Mouse (Mus musculus) heart, embryonic 11.5 days (tissue): ENCODE measurements around the gene Gpc3. TPM values are rescaled to one million over a fixed set of nuclear protein-coding genes. Genes with fewer than 3 reads are reported as not detected.

Experiments
- ATAC-seq: fragments of 200-750 bp; cut with Nextera tagmentation; replicated peaks from 2 replicates; pipeline ENCODE4 v1.8.0; 2017; ENCODE audit warnings: moderate library complexity; ENCODE audit not compliant: insufficient number of reproducible peaks, low FRiP score, low TSS enrichment
- H3K27ac ChIP-seq: fragments of 300-500 bp; sonication (generic); 2 replicates; pipeline ENCODE4 v1.5.1; 2014; ENCODE audit warnings: mild to moderate bottlenecking, low read depth, low read length
- H3K27me3 ChIP-seq: fragments of 300-500 bp; sonication (generic); 2 replicates; pipeline ENCODE4 v1.6.1; 2014; ENCODE audit warnings: mild to moderate bottlenecking, low read length, mixed read lengths; ENCODE audit not compliant: control insufficient read depth, insufficient read depth
- H3K36me3 ChIP-seq: fragments of 300-500 bp; sonication (generic); 2 replicates; pipeline ENCODE4 v1.6.1; 2014; ENCODE audit warnings: mild to moderate bottlenecking, low read length, moderate library complexity, mixed read lengths; ENCODE audit not compliant: control insufficient read depth, insufficient read depth
- H3K4me1 ChIP-seq: fragments of 300-500 bp; sonication (generic); 2 replicates; pipeline ENCODE4 v1.6.1; 2014; ENCODE audit warnings: low read length; ENCODE audit not compliant: control insufficient read depth, insufficient read depth
- H3K4me2 ChIP-seq: fragments of 300-500 bp; sonication (generic); 2 replicates; pipeline ENCODE4 v1.6.1; 2014; ENCODE audit warnings: mild to moderate bottlenecking, moderate library complexity
- H3K4me3 ChIP-seq: fragments of 300-500 bp; sonication (generic); 2 replicates; pipeline ENCODE4 v1.5.1; 2014; ENCODE audit warnings: low read depth, low read length
- H3K9ac ChIP-seq: fragments of 300-500 bp; sonication (generic); 2 replicates; pipeline ENCODE4 v1.6.1; 2014; ENCODE audit warnings: mild to moderate bottlenecking, low read depth, low read length, moderate library complexity
- H3K9me3 ChIP-seq: fragments of 300-500 bp; sonication (generic); replicated peaks from 2 replicates; pipeline ENCODE4 v1.6.1; 2016; ENCODE audit warnings: low read length; ENCODE audit not compliant: control insufficient read depth
- WGBS: fragments of 180-500 bp; shearing (Covaris S2); extraction: QIAGEN DNeasy Blood & Tissue Kit; methylation state at CpG from one replicate; pipeline ENCODE4 v1.1.7; 2014; ENCODE audit not compliant: insufficient replicate concordance; 5-methylcytosine and 5-hydroxymethylcytosine counted together
- polyA plus RNA-seq: library from polyadenylated mRNA; unstranded; fragments of >200 nt; fragmentation: Nextera tagmentation; extraction: Ambion mirVana; gene quantifications from 2 replicates; pipeline ENCODE4 v1.2.1, GENCODE M21; 2014

Gene Gpc3
- polyA plus RNA-seq, 1 experiment from 2014 or later: 600 TPM

DNA sequence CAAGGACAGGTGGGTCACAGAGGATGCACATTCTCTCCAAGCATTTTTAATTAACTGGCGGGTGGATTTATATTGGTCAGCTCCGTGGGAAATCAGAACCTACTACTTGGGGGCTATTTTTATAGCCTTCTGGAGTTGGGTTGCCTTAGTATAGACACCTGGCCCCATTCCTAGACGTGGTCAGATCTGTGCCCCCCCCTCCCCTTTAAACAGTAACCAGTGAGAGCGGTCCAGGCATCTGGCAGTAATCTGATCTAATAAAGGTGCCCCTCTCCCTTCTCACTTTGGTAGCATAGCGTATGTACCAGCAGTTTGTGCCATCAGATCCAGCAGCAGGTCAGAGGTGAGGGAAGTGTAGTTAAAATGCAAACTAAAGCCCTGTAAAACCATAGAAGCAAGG, 76.5 kb downstream of the Gpc3 start:
- no peaks in the 10 kb centered on the region for H3K27me3 ChIP-seq
- H3K4me1 ChIP-seq: no peaks in the 10 kb centered on the region
- no peak overlapping the region for H3K9ac ChIP-seq
- H3K4me3 ChIP-seq: no peak overlapping the region
- no peak overlapping the region for H3K27ac ChIP-seq
- H3K9me3 ChIP-seq: no peaks in the 10 kb centered on the region
- no peak for ATAC-seq
- H3K36me3 ChIP-seq: 0 out of 2 replicates have a peak, but pooled peaks cover 2% of the 10 kb centered on the region
- no peak overlapping the region for H3K4me2 ChIP-seq
- 63% methylated on average over 5 of the region's 5 CpGs for WGBS

- Histone ChIP-seq H3K4me3 (no peak overlapping the region), H3K36me3 (no peaks in the 10 kb centered on the region), H3K27me3 (no peaks in the 10 kb centered on the region), H3K4me2 (no peak overlapping the region), H3K9ac (no peak overlapping the region), H3K4me1 (no peaks in the 10 kb centered on the region), H3K27ac (no peak overlapping the region), H3K9me3 (no peaks in the 10 kb centered on the region)
- 42% methylated on average over 1 of the region's 1 CpGs for WGBS
- ATAC-seq: no peak
These were observed 80.0 kb downstream of the Gpc3 start for GRCm38 (mm10) chrX:52533766-52534165.

DNA sequence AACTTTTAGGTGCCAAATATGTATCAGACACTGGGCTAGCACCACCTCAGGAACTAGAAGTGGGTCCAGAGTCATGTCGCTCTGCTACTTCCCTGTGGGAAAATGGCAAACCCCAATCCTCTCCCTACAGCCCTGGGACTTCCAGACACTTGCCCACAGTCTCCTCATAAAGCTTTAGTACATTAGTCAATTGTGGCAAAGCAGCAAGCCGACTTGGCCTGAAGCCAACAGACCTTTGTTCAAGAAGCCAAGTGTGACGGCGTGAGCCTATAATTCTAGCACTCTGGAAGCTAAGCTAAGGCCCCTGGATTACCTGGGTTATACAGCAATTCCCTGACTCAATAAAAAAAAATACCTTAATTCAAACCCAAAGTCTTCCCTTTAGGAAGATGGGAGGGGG, 80.7 kb downstream of the Gpc3 start:
- ATAC-seq: no peak
- Histone ChIP-seq H3K9me3 (no peaks in the 10 kb centered on the region), H3K27ac (no peak overlapping the region), H3K4me3 (no peak overlapping the region), H3K36me3 (no peaks in the 10 kb centered on the region), H3K9ac (no peak overlapping the region), H3K27me3 (no peaks in the 10 kb centered on the region), H3K4me2 (no peak overlapping the region), H3K4me1 (no peaks in the 10 kb centered on the region)
- 67% methylated on average over 4 of the region's 4 CpGs for WGBS

GRCm38 (mm10) chrX:52532124-52532523, 81.6 kb downstream of the Gpc3 start:
- Histone ChIP-seq H3K36me3 (no peaks in the 10 kb centered on the region), H3K4me1 (no peaks in the 10 kb centered on the region), H3K27me3 (no peaks in the 10 kb centered on the region), H3K9me3 (no peaks in the 10 kb centered on the region), H3K4me2 (no peak overlapping the region), H3K9ac (no peak overlapping the region), H3K4me3 (no peak overlapping the region), H3K27ac (no peak overlapping the region)
- 56% methylated on average over 2 of the region's 2 CpGs for WGBS
- no peak for ATAC-seq

GRCm38 (mm10) chrX:52526086-52526485, 87.7 kb downstream of the Gpc3 start:
- no peak for ATAC-seq
- H3K4me3 ChIP-seq: no peak overlapping the region
- no peaks in the 10 kb centered on the region for H3K36me3 ChIP-seq
- no peaks in the 10 kb centered on the region for H3K9me3 ChIP-seq
- no peak overlapping the region for H3K27ac ChIP-seq
- H3K27me3 ChIP-seq: no peaks in the 10 kb centered on the region
- no peak overlapping the region for H3K4me2 ChIP-seq
- H3K9ac ChIP-seq: no peak overlapping the region
- peaks cover 8% of the 10 kb centered on the region; the same call in 1 of the 2 replicates for H3K4me1 ChIP-seq
- 58% methylated on average over 5 of the region's 5 CpGs for WGBS

DNA sequence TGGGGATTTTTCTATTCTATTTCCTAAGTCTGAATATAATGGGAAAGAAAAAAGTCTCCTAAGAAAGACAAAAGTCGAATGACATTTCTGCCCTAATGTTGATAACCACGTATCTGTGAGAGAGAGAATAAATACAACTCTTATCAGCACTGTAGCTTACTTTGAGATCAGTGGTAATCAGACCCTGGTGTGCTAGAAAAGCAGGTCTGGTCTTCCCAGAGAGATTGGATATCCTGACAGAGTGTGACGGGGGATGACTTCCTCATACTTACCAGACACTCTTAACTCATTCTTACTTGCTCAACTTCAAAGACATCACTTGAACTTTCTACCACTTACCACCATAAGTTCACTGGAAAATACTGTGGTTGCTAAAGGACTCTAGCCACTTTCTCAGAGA, 88.6 kb downstream of the Gpc3 start:
- Histone ChIP-seq H3K4me1 (peaks cover 8% of the 10 kb centered on the region; the same call in 1 of the 2 replicates), H3K4me2 (no peak overlapping the region), H3K27me3 (no peaks in the 10 kb centered on the region), H3K36me3 (no peaks in the 10 kb centered on the region), H3K27ac (no peak overlapping the region), H3K9me3 (no peaks in the 10 kb centered on the region), H3K9ac (no peak overlapping the region), H3K4me3 (no peak overlapping the region)
- no peak for ATAC-seq
- 44% methylated on average over 3 of the region's 3 CpGs for WGBS

GRCm38 (mm10) chrX:52514553-52514952, 99.2 kb downstream of the Gpc3 start:
- Histone ChIP-seq H3K9ac (no peak overlapping the region), H3K4me1 (no peaks in the 10 kb centered on the region), H3K27me3 (no peaks in the 10 kb centered on the region), H3K9me3 (no peaks in the 10 kb centered on the region), H3K4me2 (no peak overlapping the region), H3K4me3 (no peak overlapping the region), H3K36me3 (no peaks in the 10 kb centered on the region), H3K27ac (no peak overlapping the region)
- no peak for ATAC-seq
- 50% methylated on average over 3 of the region's 3 CpGs for WGBS

DNA sequence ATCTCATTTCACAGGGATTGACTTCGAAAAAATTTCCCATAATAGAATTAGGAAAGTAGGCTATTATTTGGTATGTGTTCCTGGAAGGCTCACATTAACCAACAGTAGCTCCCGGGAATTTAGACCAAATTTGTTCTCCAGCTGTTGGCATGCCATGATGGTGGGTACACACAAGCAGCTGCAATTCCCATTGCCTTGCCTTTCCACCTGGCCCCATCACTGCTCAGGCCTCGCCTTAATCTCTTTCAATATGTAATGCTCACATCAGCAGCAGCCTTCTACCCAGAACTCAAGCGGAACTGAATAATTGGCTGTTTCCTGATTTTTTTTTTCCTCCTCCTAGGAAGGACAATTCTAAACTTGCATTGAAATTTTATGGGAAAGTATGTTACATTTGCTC, 102.6 kb downstream of the Gpc3 start:
- 76% methylated on average over 4 of the region's 4 CpGs for WGBS

GRCm38 (mm10) chrX:52503857-52504256, 109.9 kb downstream of the Gpc3 start:
- H3K4me2 ChIP-seq: no peak overlapping the region
- 53% methylated on average over 3 of the region's 3 CpGs for WGBS
- H3K9ac ChIP-seq: no peak overlapping the region
- no peaks in the 10 kb centered on the region for H3K9me3 ChIP-seq
- H3K27me3 ChIP-seq: no peaks in the 10 kb centered on the region
- no peaks in the 10 kb centered on the region for H3K4me1 ChIP-seq
- no peak overlapping the region for H3K27ac ChIP-seq
- no peak for ATAC-seq
- H3K4me3 ChIP-seq: no peak overlapping the region
- no peaks in the 10 kb centered on the region for H3K36me3 ChIP-seq

More for the DNA sequence above, 102.6 kb downstream of the Gpc3 start:
- no peaks in the 10 kb centered on the region for H3K9me3 ChIP-seq
- no peak for ATAC-seq
- no peak overlapping the region for H3K4me2 ChIP-seq
- no peaks in the 10 kb centered on the region for H3K4me1 ChIP-seq
- H3K4me3 ChIP-seq: no peak overlapping the region
- H3K27ac ChIP-seq: no peak overlapping the region
- no peaks in the 10 kb centered on the region for H3K36me3 ChIP-seq
- H3K9ac ChIP-seq: no peak overlapping the region
- H3K27me3 ChIP-seq: no peaks in the 10 kb centered on the region
